Mouse (Mus musculus) C2C12 (cell line): ENCODE data around the gene Kctd13. TPM values are rescaled to one million over a fixed set of nuclear protein-coding genes. Genes with fewer than 3 reads are reported as not detected.
"Not testable (repeated sequence)": the region's sequence is repeated elsewhere in the genome, so short reads cannot be mapped to it uniquely, and the experiment has no call there.

Source experiments
- H3K27me3 ChIP-seq: one replicate; pipeline ENCODE4 v1.6.1; 2011; ENCODE audit not compliant: control insufficient read depth, insufficient read depth, insufficient read length
- H3K36me3 ChIP-seq: one replicate; pipeline ENCODE4 v1.6.1; 2011; ENCODE audit not compliant: control insufficient read depth, insufficient read depth
- H3K4me3 ChIP-seq: one replicate; pipeline ENCODE4 v1.5.1; 2011; ENCODE audit warnings: mild to moderate bottlenecking, control low read depth; ENCODE audit not compliant: poor library complexity, insufficient read depth, severe bottlenecking
- H3K79me2 ChIP-seq: one replicate; pipeline ENCODE4 v1.6.1; 2011; ENCODE audit not compliant: control insufficient read depth, insufficient read depth
- H3K79me3 ChIP-seq: one replicate; pipeline ENCODE4 v1.6.1; 2011; ENCODE audit warnings: low read depth, control low read depth
- H3ac ChIP-seq: one replicate; pipeline ENCODE3; 2011; ENCODE audit warnings: low read depth; ENCODE audit not compliant: control insufficient read depth, insufficient read length
- CEBPB ChIP-seq: IDR thresholded peaks from one replicate; pipeline ENCODE4 v1.6.1; 2011; ENCODE audit warnings: low read depth, mild to moderate bottlenecking, control low read depth, moderate library complexity
- CTCF ChIP-seq: IDR thresholded peaks from one replicate; pipeline ENCODE4 v1.5.1; 2011; ENCODE audit not compliant: control insufficient read depth, insufficient read depth, insufficient read length
- FOSL1 ChIP-seq: IDR thresholded peaks from one replicate; pipeline ENCODE4 v1.8.0; 2011; ENCODE audit warnings: mild to moderate bottlenecking, low read length; ENCODE audit not compliant: poor library complexity, insufficient read depth, severe bottlenecking
- MAX ChIP-seq: IDR thresholded peaks from one replicate; pipeline ENCODE4 v1.6.1; 2011; ENCODE audit warnings: mild to moderate bottlenecking, control low read depth
- MYOD1 ChIP-seq: IDR thresholded peaks from one replicate; pipeline ENCODE4 v1.6.1; 2011; ENCODE audit warnings: low read depth; ENCODE audit not compliant: control insufficient read depth, insufficient read length
- MYOG ChIP-seq: IDR thresholded peaks from one replicate; pipeline ENCODE4 v1.6.1; 2011; ENCODE audit not compliant: control insufficient read depth, insufficient read length; ENCODE audit errors: extremely low read depth
- USF1 ChIP-seq: IDR thresholded peaks from one replicate; pipeline ENCODE4 v1.6.1; 2011; ENCODE audit warnings: low read depth, mild to moderate bottlenecking, control low read depth, moderate library complexity
- polyA plus RNA-seq: library from polyadenylated mRNA; unstranded; fragments of >200 nt; fragmentation: generic; extraction: Trizol; gene quantifications from one replicate; pipeline ENCODE4 v1.2.1, GENCODE M21; 2012; ENCODE audit warnings: missing spikeins

Gene Kctd13
- polyA plus RNA-seq, 1 experiment = 18.3 TPM

GRCm38 (mm10) chr7:126914844-126915243 is 13.8 kb upstream of the Kctd13 start:
- no peak for TF ChIP-seq USF1
- TF ChIP-seq MAX = no peak
- no peak for TF ChIP-seq CEBPB
- no peak for TF ChIP-seq MYOD1
- TF ChIP-seq FOSL1 = no peak
- no peak for TF ChIP-seq MYOG
- TF ChIP-seq CTCF = no peak

GRCm38 (mm10) chr7:126918356-126918755 is 10.3 kb upstream of the Kctd13 start:
- H3K36me3 ChIP-seq, H3ac ChIP-seq, H3K79me2 ChIP-seq, H3K79me3 ChIP-seq, H3K4me3 ChIP-seq: not testable (repeated sequence)
- H3K27me3 ChIP-seq = peaks cover 11% of the 10 kb centered on the region

More at GRCm38 (mm10) chr7:126914844-126915243, 13.8 kb upstream of the Kctd13 start:
- H3K79me3 ChIP-seq = no peaks in the 10 kb centered on the region
- H3ac ChIP-seq = no peak overlapping the region
- H3K79me2 ChIP-seq = no peaks in the 10 kb centered on the region
- H3K36me3 ChIP-seq = no peaks in the 10 kb centered on the region
- H3K27me3 ChIP-seq = peaks cover 18% of the 10 kb centered on the region
- H3K4me3 ChIP-seq = no peak overlapping the region

- Histone ChIP-seq H3K27me3 (peaks cover 11% of the 10 kb centered on the region), H3K79me2 (no peaks in the 10 kb centered on the region), H3K4me3 (no peak overlapping the region), H3K79me3 (no peaks in the 10 kb centered on the region), H3K36me3 (no peaks in the 10 kb centered on the region), H3ac (no peak overlapping the region)
- TF ChIP-seq CEBPB (no peak), MYOD1 (no peak), MAX (no peak), CTCF (no peak), FOSL1 (no peak), USF1 (no peak), MYOG (no peak)
Observed at GRCm38 (mm10) chr7:126919973-126920372, 8.7 kb upstream of the Kctd13 start.

- no peak overlapping the region for H3K4me3 ChIP-seq
- H3ac ChIP-seq = no peak overlapping the region
- no peaks in the 10 kb centered on the region for H3K36me3 ChIP-seq
- no peaks in the 10 kb centered on the region for H3K79me3 ChIP-seq
- no peaks in the 10 kb centered on the region for H3K79me2 ChIP-seq
- peaks cover 6% of the 10 kb centered on the region for H3K27me3 ChIP-seq
- no peak for TF ChIP-seq MYOD1
- TF ChIP-seq CTCF = no peak
- TF ChIP-seq MYOG = no peak
- no peak for TF ChIP-seq CEBPB
- TF ChIP-seq FOSL1 = no peak
- TF ChIP-seq MAX = no peak
- TF ChIP-seq USF1 = no peak
Observed at GRCm38 (mm10) chr7:126921563-126921962, 7.1 kb upstream of the Kctd13 start.

GRCm38 (mm10) chr7:126922624-126923060 is 6.0 kb upstream of the Kctd13 start, which contains the start of gene Tmem219:
Gene Tmem219 (minus strand): TSS chr7:126922917.
- Histone ChIP-seq H3K36me3 (no peaks in the 10 kb centered on the region), H3K79me3 (no peaks in the 10 kb centered on the region), H3ac (no peak within 1 kb of the TSS), H3K27me3 (peaks cover 6% of the 10 kb centered on the region), H3K4me3 (no peak within 1 kb of the TSS), H3K79me2 (no peaks in the 10 kb centered on the region)
- no peak for TF ChIP-seq MAX
- no peak for TF ChIP-seq CTCF
- no peak for TF ChIP-seq MYOD1
- TF ChIP-seq MYOG = no peak
- TF ChIP-seq FOSL1 = no peak
- TF ChIP-seq USF1 = no peak

GRCm38 (mm10) chr7:126923999-126924398 is 4.7 kb upstream of the Kctd13 start:
- peaks cover 3% of the 10 kb centered on the region for H3K27me3 ChIP-seq
- H3K36me3 ChIP-seq = no peaks in the 10 kb centered on the region
- peaks cover 2% of the 10 kb centered on the region for H3K79me2 ChIP-seq
- TF ChIP-seq MAX = no peak
- TF ChIP-seq USF1 = no peak
- no peak for TF ChIP-seq CTCF
- no peak for TF ChIP-seq CEBPB
- no peak for TF ChIP-seq MYOG
- no peak for TF ChIP-seq FOSL1
- TF ChIP-seq MYOD1 = no peak
- H3K4me3 ChIP-seq = no peak overlapping the region
- H3ac ChIP-seq = no peak overlapping the region
- H3K79me3 ChIP-seq = no peaks in the 10 kb centered on the region
